Mouse (Mus musculus) MEL (cell line): ENCODE results near the gene Rnf227. TPM values are rescaled to one million over a fixed set of nuclear protein-coding genes. Genes with fewer than 3 reads are reported as not detected.

Experiments used
- DNase-seq: peaks from one replicate; pipeline ENCODE4 v3.0.0; 2011; ENCODE audit warnings: low read depth, low spot score
- H3K27ac ChIP-seq: 2 replicates; pipeline ENCODE4 v1.5.1; 2012; ENCODE audit warnings: low read depth, mild to moderate bottlenecking, control low read depth, low read length, moderate library complexity; ENCODE audit not compliant: control insufficient read depth
- H3K27me3 ChIP-seq, 2 experiments: fragments of 150-350 bp in 1 of 2; sonication (generic) in 1 of 2; 2 replicates each; pipeline ENCODE4 v1.6.1; 2012; ENCODE audit warnings: low read length in 2 of 2, mild to moderate bottlenecking in 2 of 2, improper control_type of control experiment in 1 of 2, moderate library complexity in 1 of 2; ENCODE audit not compliant: insufficient read depth in 2 of 2, control insufficient read depth in 1 of 2
- H3K36me3 ChIP-seq, 2 experiments: 2 replicates each; pipeline ENCODE4 v1.6.1; 2012 to 2014; ENCODE audit warnings: low read length in 2 of 2, improper control_type of control experiment in 1 of 2, inconsistent platforms in 1 of 2, mild to moderate bottlenecking in 1 of 2; ENCODE audit not compliant: insufficient read depth in 2 of 2, control insufficient read depth in 1 of 2
- H3K4me1 ChIP-seq, 2 experiments: fragments of 150-350 bp in 1 of 2; sonication (generic) in 1 of 2; 2 replicates each; pipeline ENCODE4 v1.6.1; 2012; ENCODE audit warnings: low read length in 2 of 2, improper control_type of control experiment in 1 of 2, mild to moderate bottlenecking in 1 of 2; ENCODE audit not compliant: insufficient read depth in 2 of 2, control insufficient read depth in 1 of 2
- H3K4me3 ChIP-seq, 2 experiments: fragments of 150-350 bp in 1 of 2; sonication (generic) in 1 of 2; 2 replicates each; pipeline ENCODE4 v1.5.1; 2012; ENCODE audit warnings: low read depth in 2 of 2, low read length in 2 of 2, mild to moderate bottlenecking in 2 of 2, moderate library complexity in 2 of 2, control low read depth in 1 of 2, improper control_type of control experiment in 1 of 2; ENCODE audit not compliant: control insufficient read depth in 1 of 2, insufficient read depth in 1 of 2
- H3K79me2 ChIP-seq: 2 replicates; pipeline ENCODE4 v1.6.1; 2012; ENCODE audit warnings: mild to moderate bottlenecking, low read length, moderate library complexity; ENCODE audit not compliant: control insufficient read depth, poor library complexity, insufficient read depth
- H3K9ac ChIP-seq: 2 replicates; pipeline ENCODE4 v1.6.1; 2012; ENCODE audit warnings: low read depth, mild to moderate bottlenecking, control low read depth, low read length, moderate library complexity; ENCODE audit not compliant: control insufficient read depth, poor library complexity, severe bottlenecking
- H3K9me3 ChIP-seq: fragments of 150-350 bp; sonication (generic); replicated peaks from 2 replicates; pipeline ENCODE4 v1.6.1; 2012; ENCODE audit warnings: mild to moderate bottlenecking, low read length, improper control_type of control experiment, moderate library complexity; ENCODE audit not compliant: insufficient read depth
- BHLHE40 ChIP-seq: IDR thresholded peaks from 2 replicates; pipeline ENCODE4 v1.6.1; 2012; ENCODE audit warnings: low read depth, mild to moderate bottlenecking, inconsistent platforms, low read length, improper control_type of control experiment, borderline replicate concordance
- CHD2 ChIP-seq: IDR thresholded peaks from 2 replicates; pipeline ENCODE4 v1.6.1; 2011; ENCODE audit warnings: low read length, improper control_type of control experiment
- CTCF ChIP-seq, 3 experiments: IDR thresholded peaks in 2 of 3; conservative IDR thresholded peaks in 1 of 3; 2 replicates each; pipeline ENCODE4 v1.5.1; 2011 to 2012; ENCODE audit warnings: low read length in 3 of 3, low read depth in 2 of 3, mild to moderate bottlenecking in 2 of 3, improper control_type of control experiment in 1 of 3, inconsistent platforms in 1 of 3, mixed read lengths in 1 of 3, moderate library complexity in 1 of 3; ENCODE audit not compliant: control insufficient read depth in 1 of 3, insufficient read depth in 1 of 3, poor library complexity in 1 of 3, severe bottlenecking in 1 of 3
- E2F4 ChIP-seq: IDR thresholded peaks from 2 replicates; pipeline ENCODE4 v1.6.1; 2011; ENCODE audit warnings: low read depth, low read length, improper control_type of control experiment, borderline replicate concordance
- ELF1 ChIP-seq: IDR thresholded peaks from 2 replicates; pipeline ENCODE4 v1.6.1; 2014; ENCODE audit warnings: low read depth, mild to moderate bottlenecking, inconsistent platforms, low read length, improper control_type of control experiment, moderate library complexity
- EP300 ChIP-seq, 2 experiments: IDR thresholded peaks; 2 replicates each; pipeline ENCODE4 v1.6.1; 2011; ENCODE audit warnings: improper control_type of control experiment in 2 of 2, low read length in 2 of 2, low read depth in 1 of 2, mild to moderate bottlenecking in 1 of 2
- ETS1 ChIP-seq: IDR thresholded peaks from 2 replicates; pipeline ENCODE4 v1.6.1; 2012; ENCODE audit warnings: low read depth, mild to moderate bottlenecking, inconsistent platforms, low read length, improper control_type of control experiment, moderate library complexity
- GATA1 ChIP-seq: IDR thresholded peaks from 2 replicates; pipeline ENCODE4 v1.6.1; 2011; ENCODE audit warnings: low read depth, low read length, improper control_type of control experiment
- HCFC1 ChIP-seq: IDR thresholded peaks from 2 replicates; pipeline ENCODE4 v1.6.1; 2012; ENCODE audit warnings: low read depth, mild to moderate bottlenecking, inconsistent platforms, low read length, improper control_type of control experiment, moderate library complexity
- JUND ChIP-seq: IDR thresholded peaks from 2 replicates; pipeline ENCODE4 v1.6.1; 2011; ENCODE audit warnings: low read depth, mild to moderate bottlenecking, improper control_type of control experiment, low read length
- KAT2A ChIP-seq: conservative IDR thresholded peaks from 2 replicates; pipeline ENCODE4 v1.6.1; 2012; ENCODE audit warnings: low read depth, low read length, improper control_type of control experiment, inconsistent platforms
- MAZ ChIP-seq: IDR thresholded peaks from 2 replicates; pipeline ENCODE4 v1.6.1; 2012; ENCODE audit warnings: low read depth, mild to moderate bottlenecking, inconsistent platforms, low read length, improper control_type of control experiment
- MEF2A ChIP-seq: IDR thresholded peaks from 2 replicates; pipeline ENCODE4 v1.6.1; 2014; ENCODE audit warnings: low read depth, mild to moderate bottlenecking, inconsistent platforms, low read length, improper control_type of control experiment; ENCODE audit not compliant: poor library complexity, insufficient replicate concordance, severe bottlenecking; ENCODE audit errors: extremely low read depth
- MXI1 ChIP-seq: IDR thresholded peaks from 2 replicates; pipeline ENCODE4 v1.6.1; 2011; ENCODE audit warnings: mild to moderate bottlenecking, low read depth, low read length, improper control_type of control experiment
- MYC ChIP-seq: IDR thresholded peaks from 2 replicates; pipeline ENCODE4 v1.6.1; 2011; ENCODE audit warnings: low read depth, mild to moderate bottlenecking, low read length, improper control_type of control experiment, moderate library complexity
- NELFE ChIP-seq: IDR thresholded peaks from 2 replicates; pipeline ENCODE4 v1.6.1; 2011; ENCODE audit warnings: low read depth, low read length, improper control_type of control experiment
- NRF1 ChIP-seq: IDR thresholded peaks from 2 replicates; pipeline ENCODE4 v1.6.1; 2014; ENCODE audit warnings: low read depth, mild to moderate bottlenecking, inconsistent platforms, low read length, improper control_type of control experiment, moderate library complexity; ENCODE audit not compliant: poor library complexity, insufficient read depth, severe bottlenecking
- POLR2AphosphoS2 ChIP-seq: IDR thresholded peaks from 2 replicates; pipeline ENCODE4 v1.6.1; 2011; ENCODE audit warnings: low read length, improper control_type of control experiment
- RCOR1 ChIP-seq: IDR thresholded peaks from 2 replicates; pipeline ENCODE4 v1.6.1; 2012; ENCODE audit warnings: low read depth, mild to moderate bottlenecking, inconsistent platforms, low read length, improper control_type of control experiment
- SIN3A ChIP-seq: IDR thresholded peaks from 2 replicates; pipeline ENCODE4 v1.6.1; 2012; ENCODE audit warnings: low read length, improper control_type of control experiment, inconsistent platforms
- SMC3 ChIP-seq: IDR thresholded peaks from 2 replicates; pipeline ENCODE4 v1.6.1; 2011; ENCODE audit warnings: low read depth, low read length, improper control_type of control experiment
- TAL1 ChIP-seq: IDR thresholded peaks from 2 replicates; pipeline ENCODE4 v1.6.1; 2012; ENCODE audit warnings: mild to moderate bottlenecking, inconsistent platforms, low read length, moderate library complexity, mixed read lengths
- TCF12 ChIP-seq: IDR thresholded peaks from 2 replicates; pipeline ENCODE4 v1.6.1; 2014; ENCODE audit warnings: low read depth, mild to moderate bottlenecking, inconsistent platforms, low read length, improper control_type of control experiment, moderate library complexity
- USF1 ChIP-seq: IDR thresholded peaks from 2 replicates; pipeline ENCODE4 v1.6.1; 2014; ENCODE audit warnings: low read depth, mild to moderate bottlenecking, inconsistent platforms, low read length, improper control_type of control experiment, moderate library complexity
- ZKSCAN1 ChIP-seq: IDR thresholded peaks from 2 replicates; pipeline ENCODE4 v1.6.1; 2012; ENCODE audit warnings: low read depth, mild to moderate bottlenecking, inconsistent platforms, low read length, improper control_type of control experiment, moderate library complexity
- ZMIZ1 ChIP-seq: IDR thresholded peaks from 2 replicates; pipeline ENCODE4 v1.6.1; 2012; ENCODE audit warnings: low read depth, mild to moderate bottlenecking, inconsistent platforms, low read length, improper control_type of control experiment, moderate library complexity
- ZNF384 ChIP-seq: IDR thresholded peaks from 2 replicates; pipeline ENCODE4 v1.6.1; 2012; ENCODE audit warnings: low read depth, mild to moderate bottlenecking, inconsistent platforms, low read length, improper control_type of control experiment
- polyA plus RNA-seq, 2 experiments: library from polyadenylated mRNA; stranded (reverse) in 1 of 2; unstranded in 1 of 2; fragments of >175 nt in 1 of 2; fragments of >200 nt in 1 of 2; gene quantifications; 2 replicates each; pipeline versions ENCODE4 v1.2.1 to v1.2.4; 2012; ENCODE audit warnings: low replicate concordance in 2 of 2, low read depth in 1 of 2; ENCODE audit not compliant: insufficient read length in 2 of 2, insufficient read depth in 1 of 2, missing spikeins in 1 of 2
- total RNA-seq: library from RNA; depleted of rRNA; stranded (reverse); fragments of 300-350 nt; gene quantifications from 2 replicates; pipeline ENCODE4 v1.2.3, GENCODE M21; 2012

The Rnf227 gene
- total and polyA plus RNA-seq, 3 experiments: 11.5 to 12.4 TPM; not detected in 1

GRCm38 (mm10) chr11:69365722-69366121 lies 25.5 kb downstream of the Rnf227 start:
- no peak for TF ChIP-seq CHD2
- no peak for TF ChIP-seq KAT2A
- TF ChIP-seq MXI1: no peak
- no peak for TF ChIP-seq E2F4
- no peak for TF ChIP-seq HCFC1
- TF ChIP-seq TAL1: no peak
- H3K4me3 ChIP-seq: no peak overlapping the region; a peak in 1 of 4 replicates
- H3K9ac ChIP-seq: peak overlapping the region; percentile 34; the same call in 1 of the 2 replicates
- no peak for DNase-seq
- H3K36me3 ChIP-seq: peaks cover 0 to 8% of the 10 kb centered on the region in 2 experiments; a peak in 2 of 4 replicates
- H3K27ac ChIP-seq: no peak overlapping the region
- H3K27me3 ChIP-seq: no peaks in the 10 kb centered on the region
- peaks cover 8 to 18% of the 10 kb centered on the region in 2 experiments for H3K4me1 ChIP-seq
- H3K79me2 ChIP-seq: peaks cover 15% of the 10 kb centered on the region
- H3K9me3 ChIP-seq: no peaks in the 10 kb centered on the region

GRCm38 (mm10) chr11:69366157-69366854 lies 26.0 kb downstream of the Rnf227 start:
- 0 out of 2 replicates have a peak overlapping the region, but pooled peaks have one; percentile 12 for H3K27ac ChIP-seq
- peak; percentile 94 for TF ChIP-seq MAZ
- peak; percentile 74 for TF ChIP-seq HCFC1
- TF ChIP-seq CHD2: no peak
- no peak for TF ChIP-seq CTCF (IDR thresholded peaks at IDR 0.05 in 2 of 3, conservative IDR thresholded peaks at IDR 0.05 in 1 of 3; ENCODE audit: control insufficient read depth in 1 of 3, insufficient read depth in 1 of 3, low read depth in 2 of 3, low read length in 3 of 3, poor library complexity in 1 of 3, severe bottlenecking in 1 of 3)
- TF ChIP-seq MEF2A: 0 out of 2 replicates have a peak, but pooled peaks have one; percentile 18
- TF ChIP-seq GATA1: peak; percentile 94
- 0 out of 2 replicates have a peak, but pooled peaks have one; percentile 7 for TF ChIP-seq SMC3
- peak; percentile 88 for TF ChIP-seq RCOR1
- TF ChIP-seq JUND: no peak
- no peak; the same call in 1 of the 2 replicates for TF ChIP-seq ZKSCAN1
- TF ChIP-seq KAT2A: no peak; the same call in 1 of the 2 replicates
- peak; percentile 23; the same call in 1 of the 2 replicates for TF ChIP-seq NELFE
- TF ChIP-seq NRF1: peak; percentile 85
- TF ChIP-seq BHLHE40: peak; percentile 48; the same call in 1 of the 2 replicates
- peak; percentile 45; the same call in 1 of the 2 replicates for TF ChIP-seq MXI1
- TF ChIP-seq POLR2AphosphoS2: no peak
- TF ChIP-seq MYC: peak; percentile 51; the same call in 1 of the 2 replicates
- peak; percentile 95 for TF ChIP-seq ZNF384
- no peak for TF ChIP-seq TCF12
- peak; percentile 82 for TF ChIP-seq ETS1
- TF ChIP-seq SIN3A: peak; percentile 76
- TF ChIP-seq ELF1: peak; percentile 59; the same call in 1 of the 2 replicates
- TF ChIP-seq EP300 (IDR thresholded peaks at IDR 0.05; ENCODE audit: low read depth in 1 of 2, low read length in 2 of 2): peak; percentile 15 to 35; a peak in 3 of 4 replicates
- 0 out of 2 replicates have a peak, but pooled peaks have one; percentile 10 for TF ChIP-seq USF1
- no peak for TF ChIP-seq E2F4
- TF ChIP-seq TAL1: no peak
- TF ChIP-seq ZMIZ1: no peak
- peaks cover 0 to 13% of the 10 kb centered on the region in 2 experiments; a peak in 2 of 4 replicates for H3K36me3 ChIP-seq
- H3K79me2 ChIP-seq: peaks cover 15% of the 10 kb centered on the region
- no peaks in the 10 kb centered on the region for H3K9me3 ChIP-seq
- DNase-seq: peak; percentile 99
- H3K9ac ChIP-seq: peak overlapping the region; percentile 34
- peaks cover 13 to 23% of the 10 kb centered on the region in 2 experiments for H3K4me1 ChIP-seq
- H3K4me3 ChIP-seq: peak overlapping the region; percentile 1 to 25; a peak in 3 of 4 replicates
- no peaks in the 10 kb centered on the region for H3K27me3 ChIP-seq
